Mouse (Mus musculus) megakaryocyte, embryonic 14.5 days (primary cell): ENCODE measurements at regions not wholly inside any gene's neighbourhood (a gene's known extent, or its start where the extent isn't known, plus 50 kb on each side); places are given as distances from the start of the nearest gene placed in this dataset.

ENCODE experiments used
- FLI1 ChIP-seq: IDR thresholded peaks from 2 replicates; pipeline ENCODE4 v1.6.1; 2012; ENCODE audit warnings: low read length, inconsistent platforms, mixed read lengths
- GATA1 ChIP-seq: IDR thresholded peaks from 3 replicates; pipeline ENCODE4 v1.6.1; 2012; ENCODE audit warnings: mixed read lengths, low read length, inconsistent platforms, borderline replicate concordance

GRCm38 (mm10) chr6:50753151-50753550 is 98.9 kb upstream of the Npvf start:
- no peak for TF ChIP-seq GATA1
- TF ChIP-seq FLI1: no peak
